Mouse (Mus musculus) heart, postnatal 14 days (tissue): ENCODE data around the gene Olfr912. TPM values are rescaled to one million over a fixed set of nuclear protein-coding genes. Genes with fewer than 3 reads are reported as not detected.

Experiments used
- DNase-seq, 2 experiments: peaks; one replicate each; pipeline ENCODE4 v3.0.0; 2021 to 2022
- intact Hi-C: fragments of 180-260 bp; cut with DNase I; formaldehyde crosslinking; loops from one replicate; pipeline ENCODE4 v1.15.1; 2025
- long read RNA-seq, 2 experiments: library from polyadenylated mRNA; stranded (forward); transcript quantifications; one replicate each; pipeline ENCODE4 v2.0.0; 2021
- total RNA-seq, 2 experiments: library from RNA; stranded (reverse); gene quantifications; 2 replicates each; pipeline ENCODE4 v1.2.3; 2021

The Olfr912 gene
- total RNA-seq: not detected
- long read RNA-seq, experiment 1: 0 reads
- long read RNA-seq, experiment 2: 0 reads

DNA sequence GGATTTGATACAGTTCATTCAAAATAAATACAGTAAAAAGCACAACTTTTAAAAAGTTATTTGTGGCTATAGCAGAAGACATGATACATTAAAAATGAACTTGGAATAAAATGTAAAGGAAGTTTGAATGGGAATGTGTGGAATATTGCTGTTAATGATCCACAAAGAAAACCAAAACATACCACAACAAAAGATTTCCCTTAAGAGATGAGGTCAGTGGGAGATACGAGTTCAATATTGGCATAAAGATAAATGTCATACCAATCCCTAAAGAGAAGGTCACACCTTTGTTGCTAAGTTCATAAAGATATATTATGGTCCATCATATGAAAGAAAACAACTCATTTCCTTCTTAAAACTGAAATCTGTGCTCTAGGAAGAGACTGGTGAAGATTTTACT, at the start of gene Olfr912:
Gene Olfr912, plus strand, starts transcription at position 301 of the 400 bp plus-strand sequence.
- DNase-seq: no peak
- intact Hi-C loops: no loop called here

DNA sequence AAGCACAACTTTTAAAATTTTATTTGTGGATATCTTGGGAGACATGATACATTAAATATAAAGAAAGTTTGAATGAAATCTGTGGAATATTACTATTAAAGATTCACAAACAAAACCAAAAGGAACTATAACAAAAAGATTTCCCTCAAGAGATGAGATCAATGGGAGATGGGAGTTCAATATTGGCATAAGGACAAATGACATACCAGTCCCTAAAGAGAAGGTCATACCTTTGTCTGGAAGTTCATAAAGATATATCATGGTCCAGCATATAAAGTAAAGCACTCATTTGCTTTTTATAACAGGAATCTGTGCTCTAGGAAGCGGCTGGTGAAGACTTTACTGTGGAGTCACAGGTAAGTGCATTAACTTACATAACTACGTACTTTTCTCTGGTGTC, 42.4 kb upstream of the Olfr912 start, which contains the start of gene Olfr910:
Gene Olfr910, plus strand, starts transcription at position 301 of the 400 bp plus-strand sequence.
- intact Hi-C loops: no loop called here
- no peak for DNase-seq

DNA sequence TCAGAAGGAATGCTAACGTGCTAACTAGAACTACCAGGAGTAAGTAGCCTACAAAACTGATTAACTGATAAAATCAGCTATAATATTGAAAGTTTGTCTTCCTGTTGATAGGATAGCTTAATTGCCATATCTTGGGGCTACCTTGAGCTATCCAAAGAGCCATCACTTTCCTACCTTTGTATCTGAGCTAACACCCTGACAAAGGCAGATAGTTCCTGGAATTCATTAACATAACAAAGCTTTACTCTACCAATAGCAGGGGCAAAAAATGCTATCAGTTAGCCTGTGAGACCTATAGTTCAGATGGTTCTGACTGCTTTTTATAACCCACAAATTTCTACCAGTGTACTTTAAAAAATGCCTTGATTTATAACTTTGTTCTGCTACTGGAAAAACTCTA, 11.1 kb downstream of the Olfr912 start:
- intact Hi-C loops: no loop called here
- no peak for DNase-seq

DNA sequence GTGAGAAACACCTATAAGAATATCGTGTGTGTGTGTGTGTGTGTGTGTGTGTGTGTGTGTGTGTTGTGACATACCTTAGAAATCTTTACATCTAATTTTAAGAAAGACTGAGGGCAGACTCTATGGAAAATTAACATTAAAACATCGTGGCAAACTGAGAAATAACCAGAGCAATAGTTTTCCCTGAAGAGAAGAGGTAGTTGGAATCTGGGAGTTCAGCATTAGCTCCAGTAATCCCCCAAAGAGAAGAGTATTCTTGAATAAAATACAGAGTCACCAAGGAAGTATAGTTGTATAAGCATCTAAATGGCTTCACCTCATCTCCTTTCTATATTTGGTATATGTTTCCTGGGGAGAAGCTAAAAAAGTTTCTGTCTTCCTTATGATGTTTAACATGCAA, 12.5 kb downstream of the Olfr912 start, which contains the start of gene Olfr913:
Gene Olfr913, plus strand, starts transcription at position 301 of the 400 bp plus-strand sequence.
- intact Hi-C loops: no loop called here

DNA sequence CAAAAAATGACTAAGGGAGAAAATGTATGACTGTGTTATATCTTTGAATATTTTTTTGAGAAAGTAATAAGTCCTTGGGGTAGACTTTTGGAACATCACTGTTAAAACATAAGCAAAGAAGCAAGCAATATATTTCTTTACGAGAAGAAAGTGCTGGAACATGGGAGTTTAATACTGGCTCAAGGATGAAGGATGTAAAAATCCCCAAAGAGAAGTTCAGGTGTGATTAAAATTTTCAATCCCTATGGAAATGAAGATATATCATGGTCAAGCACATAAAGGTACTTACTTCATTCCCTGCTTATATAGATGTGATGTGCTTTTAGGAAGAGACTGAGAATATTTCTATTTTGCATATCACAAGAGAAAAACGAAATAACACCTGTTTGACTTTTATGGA, 24.8 kb downstream of the Olfr912 start, which contains the start of gene Olfr914:
Gene Olfr914, plus strand, starts transcription at position 301 of the 400 bp plus-strand sequence.
- no peak for DNase-seq
- intact Hi-C loops: no loop called here

More for the DNA sequence above, 12.5 kb downstream of the Olfr912 start, which contains the start of gene Olfr913:
- DNase-seq: no peak

DNA sequence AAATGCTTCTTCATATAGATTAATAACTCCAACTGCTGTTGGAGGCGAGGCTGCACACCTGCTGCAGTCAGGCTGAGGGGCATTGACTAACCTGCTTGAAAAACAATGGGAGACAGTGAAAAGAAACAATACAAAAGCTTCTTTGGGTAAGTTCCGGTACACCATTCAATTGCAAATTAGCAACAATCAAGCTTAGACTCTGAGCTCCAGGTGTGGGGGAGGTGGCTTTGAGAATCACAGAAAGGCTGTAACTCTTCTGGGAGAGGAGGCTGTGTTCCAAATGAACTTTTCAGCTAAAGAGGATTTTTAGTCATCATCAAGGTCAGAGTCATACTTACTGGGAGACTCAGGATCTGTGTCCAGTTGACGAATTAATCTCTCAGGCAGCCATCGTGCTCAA, 52.4 kb downstream of the Olfr912 start:
- intact Hi-C loops: no loop called here
- DNase-seq: no peak

Other genes with a start within 250 kb of the Olfr912 start
- not detected for gene Olfr898, start 231.8 kb upstream of the Olfr912 start, total RNA-seq
- not detected for gene Olfr250, start 213.3 kb upstream of the Olfr912 start, total RNA-seq
- gene Olfr251, start 203.1 kb upstream of the Olfr912 start, total RNA-seq: not detected
- gene Olfr147, start 178.5 kb upstream of the Olfr912 start, total RNA-seq: not detected
- gene Olfr901, start 150.7 kb upstream of the Olfr912 start, total RNA-seq: not detected
- gene Olfr902, start 132.5 kb upstream of the Olfr912 start, total RNA-seq: not detected
- gene Olfr904, start 117.0 kb upstream of the Olfr912 start, total RNA-seq: not detected
- not detected for gene Olfr905, start 109.1 kb upstream of the Olfr912 start, total RNA-seq
- gene Olfr906, start 93.1 kb upstream of the Olfr912 start, total RNA-seq: not detected
- gene Olfr907, start 84.4 kb upstream of the Olfr912 start, total RNA-seq: not detected
- not detected for gene Olfr911-ps1, start 58.6 kb upstream of the Olfr912 start, total RNA-seq
- gene Olfr910, start 42.3 kb upstream of the Olfr912 start, total RNA-seq: not detected
- gene Olfr913, start 12.6 kb downstream of the Olfr912 start, total RNA-seq: not detected
- not detected for gene Olfr914, start 24.9 kb downstream of the Olfr912 start, total RNA-seq
- gene Olfr916, start 79.7 kb downstream of the Olfr912 start, total RNA-seq: not detected
- gene Olfr917, start 85.7 kb downstream of the Olfr912 start, total RNA-seq: not detected
- gene Olfr918, start 94.4 kb downstream of the Olfr912 start, total RNA-seq: not detected
- gene Olfr919, start 123.5 kb downstream of the Olfr912 start, total RNA-seq: not detected
- gene Vwa5a, start 138.1 kb downstream of the Olfr912 start, total RNA-seq: 10 to 100 TPM; 30.5 to 31.7 TPM
- under 1 TPM; 0.07 TPM for gene Olfr920, start 172.1 kb downstream of the Olfr912 start, total RNA-seq
- not detected for gene Olfr921, start 192.9 kb downstream of the Olfr912 start, total RNA-seq
- gene Olfr922, start 234.4 kb downstream of the Olfr912 start, total RNA-seq: not detected
- gene Olfr923, start 246.4 kb downstream of the Olfr912 start, total RNA-seq: not detected